Mouse (Mus musculus): Measurements from ENCODE around the gene Cct7. TPM values are rescaled to one million over a fixed set of nuclear protein-coding genes. Genes with fewer than 3 reads are reported as not detected.
"Not testable (repeated sequence)": the region's sequence is repeated elsewhere in the genome, so short reads cannot be mapped to it uniquely, and the experiment has no call there.

Cct7 gene
- total RNA-seq (2021): 100 to 1,000 TPM; 164 to 167 TPM
- long read RNA-seq, experiment 1, transcript Cct7-201 (12 exons, 2,441 nt): major isoform, 313 of 327 reads
- long read RNA-seq, experiment 1, partial matches to known transcripts: 10 of 327 reads
- long read RNA-seq, experiment 1, other reads (novel, unspliced or antisense): 4 of 327 reads
- long read RNA-seq, experiment 2, transcript Cct7-201 (12 exons, 2,441 nt): major isoform, 343 of 372 reads
- long read RNA-seq, experiment 2, partial matches to known transcripts: 18 of 372 reads
- long read RNA-seq, experiment 2, other reads (novel, unspliced or antisense): 11 of 372 reads

DNA sequence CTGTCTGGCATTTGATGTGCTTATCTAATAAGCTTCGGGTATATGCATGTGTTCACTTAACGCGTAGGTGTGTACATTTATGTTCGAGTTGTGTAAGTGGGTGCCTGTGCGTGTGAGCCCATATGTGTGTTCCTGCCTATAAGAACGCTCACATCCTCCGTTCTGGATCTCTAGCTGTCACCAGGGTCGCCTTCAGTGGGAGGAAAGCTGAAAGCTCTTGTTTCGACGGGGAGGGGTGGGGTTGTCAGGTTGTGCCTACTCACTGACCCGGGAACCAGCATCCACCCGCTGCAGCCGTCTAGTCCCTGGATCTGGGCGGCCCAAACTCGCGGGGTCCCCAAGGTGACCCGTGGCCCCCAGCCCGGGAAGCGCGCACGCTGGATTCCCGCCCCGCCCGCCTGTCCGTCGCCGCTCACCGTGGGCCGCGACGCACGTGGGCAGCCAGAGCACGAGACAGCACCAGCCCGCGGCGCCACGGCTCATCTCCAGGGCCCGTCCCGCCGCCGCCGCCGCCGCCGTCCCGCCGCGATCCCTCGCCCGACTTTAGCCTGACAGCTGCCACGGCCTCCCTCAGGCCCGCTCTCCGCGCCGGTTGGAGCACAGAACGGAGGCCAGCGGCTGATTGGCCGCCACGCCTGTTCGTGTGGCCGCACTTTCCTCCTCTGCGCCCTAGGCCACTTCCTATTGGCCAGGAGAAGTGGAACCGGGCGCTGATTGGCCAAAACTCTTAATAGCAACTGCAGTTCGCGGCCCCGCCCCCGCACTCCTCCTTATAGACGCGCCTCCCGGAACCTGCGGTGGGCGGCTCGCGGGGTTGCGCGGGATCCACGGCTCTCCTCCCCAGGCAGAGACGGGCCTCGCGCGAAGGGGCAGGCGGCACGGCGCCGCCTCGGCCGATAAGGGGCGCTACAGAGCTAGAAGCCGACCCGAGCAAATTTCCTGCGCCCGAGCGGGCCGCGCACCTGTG, at the start of gene Cct7:
Cct7 (plus strand) TSS at position 818 of the 967 bp plus-strand sequence.
- DNase-seq: peak; percentile 98

DNA sequence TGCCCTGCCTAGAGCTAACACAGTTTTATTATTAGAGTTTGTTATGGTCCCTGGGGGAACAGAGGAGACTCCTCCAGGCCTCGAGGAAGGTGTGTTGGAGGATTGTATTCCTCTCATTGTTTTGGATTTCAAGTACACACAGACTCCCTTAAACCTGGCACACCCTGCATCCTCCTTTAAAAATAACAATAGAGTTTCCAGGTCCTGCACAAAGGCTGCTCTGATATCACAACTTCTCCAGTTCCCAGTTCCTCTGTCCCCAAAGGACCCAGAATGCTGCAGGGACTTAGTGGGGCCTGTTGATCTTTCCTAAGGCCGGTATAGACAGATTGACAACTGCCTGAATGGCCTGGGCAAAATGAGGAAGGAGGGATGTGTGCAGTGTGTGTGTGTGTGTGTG, 48.7 kb upstream of the Cct7 start:
- no peak for DNase-seq

DNA sequence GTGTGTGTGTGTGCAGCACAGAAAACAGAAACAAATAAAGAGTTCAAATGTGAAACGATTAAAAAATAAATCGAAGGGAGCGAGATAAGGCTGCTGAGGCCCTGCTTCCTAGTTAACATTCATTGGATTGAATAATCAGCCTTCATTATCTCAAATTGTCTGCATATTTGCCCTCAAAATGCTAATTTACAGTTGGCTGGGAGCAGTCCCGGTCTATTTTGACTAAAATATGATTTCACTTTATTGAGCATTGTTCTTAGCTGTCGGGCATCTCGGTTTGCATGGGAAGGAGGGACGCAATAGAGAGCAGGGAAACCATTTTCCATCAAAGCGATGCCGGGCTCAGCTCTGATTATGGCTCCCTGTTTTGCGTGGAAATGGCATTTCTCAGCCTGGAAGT, 48.3 kb upstream of the Cct7 start:
- DNase-seq: no peak

DNA sequence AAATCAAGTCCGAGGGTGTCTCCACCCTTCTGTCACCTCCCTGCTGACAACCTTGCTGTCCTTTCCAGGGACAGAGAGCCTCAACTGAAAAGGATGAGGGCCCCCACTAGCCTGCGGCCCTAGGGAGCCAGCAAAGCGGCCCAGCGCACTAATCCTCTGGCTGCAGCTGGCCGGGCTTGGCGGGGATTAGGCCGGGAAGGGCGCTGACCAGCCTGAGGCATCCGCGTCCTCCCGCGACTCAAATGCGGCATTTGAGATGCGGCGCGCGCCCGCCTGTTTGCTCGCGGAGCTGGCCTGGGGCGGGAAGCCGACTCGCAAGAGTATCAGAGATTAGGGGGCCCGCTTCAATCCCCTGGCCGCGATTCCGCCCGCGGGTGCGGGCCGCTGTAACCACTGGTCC, 42.3 kb upstream of the Cct7 start:
- peak; percentile 24 for DNase-seq

DNA sequence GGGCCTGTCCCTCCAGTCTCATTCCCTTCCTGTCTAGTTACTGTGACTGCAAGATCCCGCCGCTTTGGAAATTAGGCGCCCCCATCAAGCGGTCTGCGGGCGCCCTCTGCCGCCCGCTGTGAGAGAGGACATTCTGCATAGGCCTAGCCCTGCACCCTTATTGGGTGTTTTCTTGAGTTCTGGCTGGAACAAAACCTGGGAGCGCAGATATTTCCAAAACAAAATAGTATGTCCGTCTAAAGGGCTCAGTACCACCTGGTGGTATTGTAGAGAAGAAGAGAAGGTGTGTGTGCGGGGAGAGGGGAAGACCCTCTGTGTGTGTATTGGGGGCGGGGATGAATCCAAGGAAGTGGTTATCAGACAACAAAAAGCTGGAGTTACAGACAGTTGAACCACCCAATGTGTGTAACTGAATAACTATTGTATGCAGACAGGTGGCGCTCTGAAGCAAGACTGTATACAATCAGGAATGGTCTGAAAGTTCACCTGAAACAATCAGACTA, 40.5 kb upstream of the Cct7 start:
- DNase-seq: peak; percentile 55

DNA sequence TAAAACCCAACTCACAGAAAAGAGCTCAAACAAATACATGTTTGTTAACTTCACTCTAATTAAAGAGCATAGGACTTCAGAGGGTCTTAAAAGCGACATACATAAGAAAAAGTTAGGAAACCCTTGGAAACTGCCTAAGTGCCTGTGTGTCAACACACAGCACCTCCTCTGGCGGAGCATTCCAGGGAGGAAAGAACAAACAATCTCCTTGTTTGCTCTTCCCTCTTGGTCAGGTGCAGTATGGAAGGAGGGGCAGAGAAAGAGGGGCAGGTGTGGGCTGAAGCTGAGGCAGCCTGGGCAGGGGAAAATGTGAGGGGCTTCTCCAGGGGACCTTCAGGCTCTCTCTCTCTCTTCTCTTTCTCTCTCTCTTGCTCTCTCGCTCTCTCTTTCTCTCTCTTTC, 35.5 kb upstream of the Cct7 start:
- DNase-seq: no peak

DNA sequence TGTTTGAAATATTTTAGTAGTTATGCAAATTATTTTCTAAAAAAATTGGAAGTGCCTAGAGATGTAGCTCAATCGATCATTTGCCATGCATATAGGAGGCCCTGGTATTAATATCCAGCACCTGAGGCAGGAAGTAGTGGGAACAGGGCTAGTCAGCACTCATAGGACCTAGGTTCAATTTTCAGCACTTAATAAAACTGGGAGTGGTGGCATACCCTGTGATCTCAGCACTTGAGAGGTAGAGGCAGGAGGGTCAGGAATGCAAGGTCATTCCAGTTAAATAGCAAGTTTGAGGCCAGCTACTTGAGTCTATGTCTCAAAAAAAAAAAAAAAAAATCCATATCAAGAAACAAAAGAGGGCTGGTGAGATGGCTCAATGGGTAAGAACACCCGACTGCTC, 32.2 kb upstream of the Cct7 start:
- no peak for DNase-seq

DNA sequence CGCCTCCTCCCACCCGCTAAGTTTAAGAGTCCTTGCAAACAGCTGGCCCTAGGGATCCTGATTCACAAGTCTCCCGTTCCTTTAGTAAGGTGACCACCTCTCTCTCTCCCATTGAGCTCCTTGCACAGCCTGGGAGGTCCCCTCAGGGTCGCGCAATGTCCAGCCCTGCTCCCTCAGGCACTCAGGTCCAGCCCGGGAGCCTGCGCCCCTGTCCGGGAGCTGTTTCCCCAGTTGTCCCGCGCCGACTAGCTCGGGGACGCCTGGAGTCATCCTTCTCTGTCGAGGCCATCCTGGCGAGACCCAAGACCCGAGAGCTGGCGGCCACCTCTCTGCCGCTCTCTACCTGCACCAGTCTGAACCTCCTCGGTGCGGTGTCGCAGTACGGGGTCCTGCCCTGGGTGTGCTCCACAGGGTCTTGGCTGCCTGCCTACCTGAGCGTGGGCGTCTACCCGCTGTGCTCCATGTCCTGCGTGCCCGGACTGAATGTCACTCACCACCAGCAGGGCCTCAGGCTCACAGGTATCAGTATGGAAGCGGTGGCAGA, 27.4 kb upstream of the Cct7 start, which contains the start of gene Noto:
Noto (plus strand) TSS at position 51 of the 544 bp plus-strand sequence.
- no peak for DNase-seq

DNA sequence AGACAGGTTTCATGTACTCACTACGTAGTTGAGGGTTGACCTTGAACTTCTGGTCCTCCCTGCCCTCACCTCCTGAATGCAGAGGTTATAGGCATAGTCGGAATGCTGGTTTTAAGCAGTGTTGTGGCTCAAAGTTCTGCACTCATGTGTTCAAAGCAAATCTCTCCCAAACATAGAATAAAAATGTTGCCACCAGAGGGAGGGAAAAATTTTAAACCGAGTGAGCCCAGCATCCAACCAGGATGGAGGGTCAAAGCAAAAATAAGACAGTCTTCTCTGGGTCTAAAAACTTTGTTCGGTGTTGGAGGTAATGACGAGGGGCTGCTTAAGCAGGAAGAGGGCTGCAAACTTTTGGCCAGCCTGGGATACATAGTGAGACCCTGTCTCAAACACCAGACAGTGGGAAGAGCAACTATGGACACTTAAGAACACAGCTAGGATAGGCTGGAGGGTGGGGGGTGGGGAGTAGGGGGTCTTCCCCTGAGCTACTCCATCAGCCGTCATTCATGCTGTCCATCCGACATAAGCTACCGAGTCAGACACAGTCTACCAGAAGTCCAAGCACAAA, 20.0 kb upstream of the Cct7 start:
- DNase-seq: no peak

DNA sequence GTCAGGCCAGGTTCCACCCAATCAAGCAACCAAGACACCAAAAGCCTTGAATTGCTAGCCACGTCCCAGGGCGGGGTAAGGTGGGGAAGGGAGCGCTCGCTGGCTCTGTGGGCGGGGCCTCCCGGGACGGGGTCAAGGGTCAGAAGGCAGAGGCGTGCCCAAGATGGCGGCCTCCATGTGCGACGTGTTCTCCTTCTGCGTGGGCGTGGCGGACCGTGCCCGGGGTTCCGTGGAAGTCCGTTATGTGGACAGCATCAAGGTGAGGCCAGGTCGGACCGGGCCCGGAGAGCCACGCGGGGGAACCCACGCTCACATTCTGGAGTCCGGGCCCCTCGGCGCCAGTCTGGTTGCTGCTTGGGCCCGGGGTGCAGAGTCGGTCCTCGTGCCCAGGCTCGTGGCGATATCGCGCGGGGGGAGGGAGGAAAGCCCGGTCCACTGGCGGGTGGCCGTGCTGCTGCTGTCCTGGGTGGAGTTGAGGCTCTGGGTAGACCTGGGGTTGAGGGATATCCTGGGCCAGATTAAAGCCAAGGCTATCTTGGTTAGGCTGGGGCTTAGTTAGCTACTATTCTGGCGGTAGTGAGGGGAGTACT, 19.4 kb upstream of the Cct7 start, which contains the start of gene Smyd5:
Smyd5 (plus strand) TSS at position 148 of the 590 bp plus-strand sequence.
- DNase-seq: peak; percentile 86

DNA sequence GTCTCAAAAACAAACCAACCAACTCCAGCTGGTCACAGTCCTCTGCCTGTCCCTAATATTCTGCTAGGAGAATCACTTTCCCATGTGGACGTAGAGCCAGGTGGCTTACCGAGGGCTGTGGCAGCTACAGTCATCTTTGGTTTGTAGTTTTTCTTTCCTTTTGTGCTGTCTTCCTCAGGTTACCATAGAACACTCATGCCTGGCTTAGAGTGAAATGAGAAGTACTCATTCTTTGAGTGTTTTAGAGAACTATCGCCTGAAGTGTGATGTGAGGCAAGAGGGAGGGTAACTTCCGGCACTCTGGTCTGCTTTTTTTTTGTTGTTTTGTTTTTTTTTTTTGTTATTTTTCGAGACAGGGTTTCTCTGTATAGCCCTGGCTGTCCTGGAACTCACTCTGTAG, 17.4 kb upstream of the Cct7 start:
- DNase-seq: no peak

DNA sequence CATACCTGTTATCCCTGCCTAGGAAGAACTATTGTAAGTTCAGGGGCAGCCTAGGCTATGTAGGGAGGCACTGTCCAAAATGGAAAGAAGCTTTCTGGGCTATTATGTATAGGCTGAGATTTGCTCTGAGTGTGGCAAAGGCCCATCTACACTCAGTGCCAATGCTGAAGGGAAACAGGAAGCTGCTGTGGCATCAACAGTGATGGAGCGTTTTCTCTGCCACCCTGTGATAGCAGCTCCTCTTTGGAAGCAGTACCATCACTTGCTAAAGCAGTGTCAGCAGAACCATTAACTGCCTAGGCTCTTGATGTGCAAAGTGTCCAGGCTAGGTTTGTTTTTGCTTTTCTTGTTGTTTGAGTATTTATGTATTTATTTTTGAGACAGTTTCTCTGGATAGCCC, 15.1 kb upstream of the Cct7 start:
- DNase-seq: no peak

DNA sequence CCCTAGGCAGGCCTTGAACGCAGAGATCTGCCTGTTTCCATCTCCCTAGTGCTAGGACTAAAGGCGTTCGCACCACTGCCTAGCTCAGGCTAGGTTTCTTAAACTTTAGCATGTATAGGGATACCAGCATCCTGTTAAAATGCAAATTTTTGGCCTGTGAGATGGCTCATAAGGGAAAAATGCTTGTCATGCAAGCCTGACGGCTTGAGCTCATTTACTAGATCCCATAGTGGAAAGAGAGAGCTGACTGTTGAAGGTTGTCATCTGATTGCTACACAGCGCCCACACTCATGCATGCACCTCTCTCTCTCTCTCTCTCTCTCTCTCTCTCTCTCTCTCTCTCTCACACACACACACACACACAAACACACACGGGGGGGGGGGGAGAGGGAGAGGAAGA, 14.7 kb upstream of the Cct7 start:
- DNase-seq: no peak

DNA sequence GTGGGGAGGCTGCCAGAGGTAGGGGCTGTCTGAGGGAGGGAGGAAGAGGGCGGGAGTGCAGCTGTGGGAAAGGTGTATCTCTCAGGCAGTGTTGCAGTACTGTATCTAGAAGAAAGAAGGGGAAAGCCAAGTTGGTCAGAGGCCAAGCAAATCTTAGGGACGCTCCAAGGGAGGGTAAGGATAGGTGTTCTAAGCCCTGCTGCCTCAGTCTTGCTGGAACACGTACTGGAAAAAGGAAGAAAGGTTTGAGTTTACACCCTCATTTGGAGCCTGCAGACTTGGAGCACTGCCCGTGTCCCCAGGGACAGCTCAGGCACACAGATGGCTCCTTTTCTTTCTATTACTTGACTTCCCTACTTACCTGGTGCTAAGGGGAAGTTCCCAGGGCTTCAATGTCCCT, 10.2 kb upstream of the Cct7 start:
- DNase-seq: no peak

DNA sequence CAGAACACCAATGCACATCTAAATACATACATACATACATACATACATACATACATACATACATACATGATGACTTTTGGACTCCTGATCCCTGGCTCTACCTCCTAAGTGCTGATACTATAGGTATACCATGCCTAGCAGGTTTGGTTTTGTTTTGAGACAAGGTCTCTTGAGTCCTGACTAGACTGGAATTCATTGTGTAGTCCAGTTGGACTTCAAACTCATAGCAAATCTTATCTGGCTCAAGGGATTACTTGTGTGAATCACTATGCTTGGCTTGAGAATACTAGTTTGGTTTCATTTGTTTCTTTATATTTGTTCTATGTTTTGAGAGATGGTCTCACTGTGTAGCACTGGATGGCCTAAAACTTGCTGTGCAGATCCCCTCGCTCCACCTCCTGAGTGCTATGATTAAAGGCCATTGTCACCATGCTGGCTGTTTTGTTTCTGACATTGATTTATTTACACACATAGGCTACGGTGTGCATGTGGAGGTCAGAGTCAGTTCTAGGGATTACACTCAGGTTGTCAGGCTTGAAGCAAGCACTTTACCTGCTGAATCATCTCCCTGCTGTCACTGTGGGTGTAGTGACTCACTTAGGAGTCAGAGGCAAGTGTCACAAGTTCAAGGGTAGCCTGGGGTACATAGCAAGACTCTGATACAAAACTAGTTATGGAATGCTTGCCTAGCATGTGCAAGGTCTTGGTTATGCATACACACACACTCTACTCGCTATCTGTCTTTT, 7.7 kb upstream of the Cct7 start:
- no peak for DNase-seq

DNA sequence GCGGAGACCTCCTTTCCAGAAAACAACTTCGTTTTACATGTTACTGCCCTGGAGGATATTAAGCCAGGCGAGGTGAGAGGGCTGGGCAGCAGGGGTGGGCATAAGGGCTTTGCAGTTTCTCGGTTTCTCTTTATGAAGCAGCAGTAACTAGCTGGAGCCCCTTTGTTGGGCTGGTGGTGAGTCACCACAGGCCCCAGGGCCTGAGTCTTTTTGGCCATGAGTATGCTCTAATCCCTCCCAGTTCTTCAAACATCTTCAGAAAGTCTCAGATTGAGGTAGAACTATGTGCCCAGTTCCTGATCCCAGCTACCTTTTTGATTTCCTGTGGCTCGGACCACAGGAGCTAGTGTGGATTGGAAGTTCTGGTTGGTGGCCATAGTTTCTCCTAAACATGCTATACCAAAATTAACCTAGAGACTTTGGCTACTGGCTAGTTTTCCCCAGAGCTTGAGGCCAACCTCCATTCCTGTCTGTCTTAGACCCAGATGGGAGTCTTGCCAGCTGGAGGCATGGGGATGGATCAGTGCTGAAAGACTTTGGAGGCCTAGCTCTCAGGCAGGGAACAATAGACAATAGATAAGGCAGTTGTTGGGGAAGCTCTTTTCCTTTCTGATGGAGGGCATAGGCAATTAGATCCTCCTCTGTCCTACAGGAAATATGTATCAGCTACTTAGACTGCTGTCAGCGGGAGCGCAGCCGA, 6.9 kb upstream of the Cct7 start:
- no peak for DNase-seq

DNA sequence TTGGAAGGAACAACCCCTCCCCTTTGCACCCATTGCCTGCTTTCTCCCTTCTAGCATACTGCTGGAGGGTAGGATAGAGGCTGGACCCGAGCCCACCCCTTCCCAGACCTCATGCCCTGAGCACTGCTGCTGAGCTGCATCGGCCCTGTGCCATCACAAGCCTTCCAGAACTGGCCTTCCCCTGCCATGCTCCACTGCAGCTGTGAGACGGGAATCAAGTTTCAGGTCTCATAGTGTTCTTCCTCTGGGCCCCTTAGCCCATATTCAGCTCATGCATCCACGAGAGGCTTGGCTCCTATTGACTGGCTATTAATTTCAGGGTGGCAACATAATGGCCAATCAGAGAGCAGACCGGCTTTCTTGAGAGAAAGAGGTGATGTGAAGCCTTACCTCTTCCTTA, 6.0 kb upstream of the Cct7 start:
- peak; percentile 32 for DNase-seq

DNA sequence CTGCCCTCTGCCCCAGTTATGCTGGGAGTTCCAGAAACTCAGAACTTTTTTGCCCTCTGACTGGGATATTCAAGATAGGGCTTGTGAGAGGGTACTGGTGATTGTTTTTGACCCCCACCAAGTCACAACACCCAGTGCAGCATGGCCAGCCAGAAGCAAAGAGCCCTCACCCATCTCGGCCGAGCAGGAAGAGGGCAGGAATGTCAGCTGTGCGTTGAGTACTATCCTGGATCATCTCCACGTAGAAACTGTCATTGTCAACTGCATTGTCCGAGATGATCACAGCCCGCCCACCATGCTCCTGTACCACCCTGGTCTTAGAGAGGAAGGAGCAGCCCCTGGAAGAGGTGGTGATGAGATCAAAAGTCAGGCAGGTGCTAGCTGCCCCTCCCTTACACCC, 4.0 kb upstream of the Cct7 start:
- no peak for DNase-seq

DNA sequence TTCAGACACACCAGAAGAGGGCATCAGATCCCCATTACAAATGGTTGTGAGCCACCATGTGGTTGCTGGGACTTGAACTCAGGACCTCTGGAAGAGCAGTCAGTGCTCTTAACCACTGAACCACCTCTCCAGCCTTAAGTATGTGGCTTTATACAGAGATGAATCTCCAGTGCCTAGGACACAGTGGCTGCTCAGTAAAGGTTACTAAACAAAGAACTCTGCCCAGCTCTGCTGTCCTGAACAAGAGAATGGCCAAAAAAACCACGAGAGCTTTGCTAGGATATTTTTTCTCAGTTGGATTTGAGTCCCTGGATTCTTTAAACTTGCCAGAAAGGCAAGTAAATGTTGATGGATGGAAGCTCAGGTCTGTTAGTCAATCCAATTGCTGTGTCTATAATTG, 1.2 kb upstream of the Cct7 start:
- DNase-seq: not testable (repeated sequence)

DNA sequence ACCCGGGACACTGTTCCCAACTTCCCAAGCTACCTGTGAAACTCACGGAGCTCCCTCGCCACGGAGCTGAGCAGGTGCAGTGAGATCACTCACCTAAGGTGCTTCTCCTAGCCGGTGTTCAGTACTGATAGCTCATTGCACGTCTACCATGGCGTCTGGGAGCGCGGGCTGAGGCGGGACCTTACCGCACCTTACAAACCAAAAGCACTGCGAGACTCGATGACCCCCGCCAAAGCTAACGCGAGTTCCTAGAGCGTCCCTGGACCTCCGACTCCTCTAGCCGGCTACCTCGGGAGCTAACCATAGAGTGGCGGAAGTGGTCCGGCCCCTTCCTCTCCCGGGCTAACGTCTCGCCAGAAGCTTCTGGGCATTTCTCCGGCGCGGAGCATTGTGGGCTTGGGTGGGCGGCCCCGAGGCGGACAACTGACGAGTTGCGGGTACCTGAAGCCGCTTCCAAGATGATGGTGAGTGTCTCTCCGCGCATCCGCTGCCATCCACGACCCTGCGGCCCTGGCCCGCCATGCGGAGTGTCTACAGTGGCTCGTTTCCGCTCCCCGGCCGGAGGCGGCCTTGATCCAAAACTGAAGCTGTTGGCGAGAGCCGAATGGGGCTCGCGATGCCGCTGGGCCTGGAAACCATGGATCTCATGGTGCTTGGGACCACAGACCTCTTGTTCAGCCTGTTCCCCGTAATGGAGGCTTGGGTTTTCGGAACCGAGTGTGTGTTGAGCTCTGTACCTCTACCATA, 523 bp downstream of the Cct7 start, which contains the start of gene Pradc1:
Pradc1 (minus strand) TSS at position 307 of the 747 bp plus-strand sequence.
- DNase-seq: peak; percentile 89
